Mouse (Mus musculus): Measurements from ENCODE around the gene Vmn1r44.
"Not testable (repeated sequence)": the region's sequence is repeated elsewhere in the genome, so short reads cannot be mapped to it uniquely, and the experiment has no call there.

Gene Vmn1r44

DNA sequence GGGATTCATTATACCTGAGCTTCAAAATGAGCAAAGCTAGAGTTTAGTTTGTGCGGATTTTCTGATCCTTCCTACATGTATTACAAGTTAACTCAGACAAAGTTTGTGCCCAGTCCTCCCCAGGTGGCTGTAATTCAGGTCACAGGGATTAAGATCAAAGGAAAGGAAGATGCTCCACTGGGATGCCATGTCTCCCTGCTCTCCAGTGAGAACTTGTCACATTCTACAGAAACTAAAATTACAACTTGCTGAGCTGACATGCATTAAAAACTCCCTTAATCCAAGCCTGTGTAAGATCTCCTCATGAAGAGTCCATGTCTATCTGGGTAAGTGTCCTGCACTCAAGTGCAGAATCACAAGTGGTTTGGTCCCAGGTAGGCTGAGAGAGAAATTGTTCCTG, at the start of gene Vmn1r44:
Gene Vmn1r44, plus strand, starts transcription at position 301 of the 400 bp plus-strand sequence.
- DNase-seq (ENCODE audit: low spot score in 2 of 2): no peak

DNA sequence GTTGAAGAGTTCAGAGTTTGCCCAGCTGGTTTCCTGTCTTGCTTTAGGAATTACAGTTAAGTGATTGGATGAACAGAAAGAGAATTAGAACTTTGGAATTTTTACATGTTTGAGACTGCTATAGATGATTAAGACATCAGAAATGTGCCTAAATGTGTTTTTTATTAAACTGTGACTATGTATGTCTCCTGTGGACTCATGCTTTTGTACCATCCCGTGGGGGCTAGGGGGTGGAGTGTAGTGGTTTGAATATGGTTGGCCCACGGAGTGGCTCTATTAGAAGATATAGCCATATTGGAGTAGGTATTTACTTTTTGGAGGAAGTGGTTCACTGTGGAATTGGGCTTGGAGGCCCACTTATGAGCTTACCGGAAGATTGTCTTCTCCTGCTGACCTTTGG, 25.9 kb upstream of the Vmn1r44 start:
- DNase-seq (ENCODE audit: low spot score in 2 of 2): no peak

DNA sequence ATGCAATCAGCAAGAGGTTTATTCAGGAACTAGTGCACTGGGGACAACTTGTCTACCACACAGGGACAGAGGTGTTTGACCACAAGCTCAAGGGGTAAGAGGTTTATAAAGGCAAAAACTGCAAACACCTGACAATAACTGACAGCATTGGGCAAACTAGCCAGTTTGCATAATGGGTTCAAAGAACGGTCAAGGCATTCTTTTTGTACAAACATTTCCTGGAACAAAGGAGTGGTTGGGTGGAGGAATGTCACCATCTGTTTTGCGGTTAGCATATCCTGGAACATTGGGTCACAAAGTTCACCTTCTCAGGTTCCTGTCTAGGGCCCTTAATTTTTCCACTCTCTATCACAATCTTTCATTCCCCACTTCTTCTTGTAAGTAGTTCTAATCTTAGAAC, 23.6 kb upstream of the Vmn1r44 start:
- no peak for DNase-seq (ENCODE audit: low spot score in 2 of 2)

DNA sequence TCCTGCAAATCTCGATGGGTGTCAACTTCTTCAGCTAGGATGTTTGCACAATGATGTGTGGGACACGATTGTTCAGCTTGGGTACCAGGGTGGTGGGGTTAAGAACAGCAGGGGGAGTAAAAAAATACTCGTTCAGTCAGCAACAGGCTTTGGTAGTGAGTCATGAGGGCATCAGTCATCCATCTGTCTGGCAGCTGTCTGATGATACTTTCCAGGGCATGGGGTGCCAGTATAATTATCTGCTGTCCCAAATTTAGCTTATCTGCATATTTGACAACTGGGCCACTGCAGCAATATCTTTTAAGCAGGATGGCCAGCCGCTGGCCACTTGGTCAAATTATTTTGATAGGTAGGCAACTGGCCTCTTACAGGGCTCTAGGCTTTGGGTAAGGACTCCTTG, 19.7 kb upstream of the Vmn1r44 start:
- no peak for DNase-seq (ENCODE audit: low spot score in 2 of 2)

DNA sequence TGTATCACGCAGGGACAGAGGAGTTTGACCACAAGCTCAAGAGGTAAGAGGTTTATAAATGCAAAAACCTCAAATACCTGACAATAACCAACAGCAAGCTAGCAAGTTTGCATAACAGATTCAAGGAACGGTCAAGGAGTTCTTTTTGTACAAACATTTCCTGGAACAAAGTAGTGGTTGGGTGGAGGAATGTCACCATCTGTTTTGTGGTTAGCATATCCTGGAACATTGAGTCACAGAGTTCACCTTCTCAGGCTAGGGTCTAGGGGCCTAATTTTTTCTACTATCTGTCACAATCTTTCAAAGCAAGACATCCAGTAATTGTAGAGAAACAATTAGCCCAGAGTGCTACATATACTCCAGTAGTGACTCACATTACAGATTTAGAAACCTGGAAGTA, 16.2 kb upstream of the Vmn1r44 start:
- DNase-seq (ENCODE audit: low spot score in 2 of 2): no peak

DNA sequence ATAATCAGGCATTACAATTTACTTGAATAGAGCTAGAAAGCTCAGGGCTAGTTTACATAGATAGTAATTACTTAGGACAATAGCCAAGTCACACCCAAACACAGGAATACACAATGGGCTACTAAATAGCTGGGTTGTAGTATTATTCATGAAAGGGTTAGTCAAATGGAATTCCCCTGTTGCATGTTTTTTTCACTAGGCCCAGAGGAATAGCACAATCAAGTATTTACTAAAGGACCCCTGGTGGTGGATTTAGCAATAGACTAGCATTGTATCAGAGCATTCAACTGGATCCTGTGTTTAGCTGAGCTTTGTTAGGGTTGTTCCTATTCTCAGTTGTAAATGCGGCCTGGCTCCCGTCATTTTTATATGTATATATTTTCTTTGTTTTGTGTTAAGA, 15.5 kb upstream of the Vmn1r44 start:
- no peak for DNase-seq (ENCODE audit: low spot score in 2 of 2)

DNA sequence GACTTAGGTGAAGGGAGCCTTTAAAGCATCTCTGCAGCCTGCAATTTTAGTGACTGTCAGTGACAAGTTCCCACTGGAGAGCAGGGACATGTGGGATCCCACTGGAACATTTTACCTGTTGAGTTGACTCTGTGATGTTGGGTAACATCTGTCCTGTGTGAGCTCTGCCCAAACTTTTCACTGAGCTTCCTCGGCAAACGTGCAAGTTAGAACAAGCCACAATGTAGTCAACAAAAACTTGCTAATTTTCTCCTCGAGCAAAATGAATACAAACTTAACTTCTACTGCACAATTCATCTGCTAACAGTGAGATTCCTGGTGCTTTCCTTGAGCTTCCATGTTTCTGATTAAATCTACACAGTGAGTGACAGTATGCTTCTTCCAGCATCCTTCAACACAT, 7.1 kb upstream of the Vmn1r44 start, which contains the start of the genes Vmn1r42 and Vmn1r43:
Gene Vmn1r42, minus strand, starts transcription at position 101 of the 400 bp plus-strand sequence.
Gene Vmn1r43, minus strand, starts transcription at position 101 of the 400 bp plus-strand sequence.
- not testable (repeated sequence) for DNase-seq (ENCODE audit: low spot score in 2 of 2)

DNA sequence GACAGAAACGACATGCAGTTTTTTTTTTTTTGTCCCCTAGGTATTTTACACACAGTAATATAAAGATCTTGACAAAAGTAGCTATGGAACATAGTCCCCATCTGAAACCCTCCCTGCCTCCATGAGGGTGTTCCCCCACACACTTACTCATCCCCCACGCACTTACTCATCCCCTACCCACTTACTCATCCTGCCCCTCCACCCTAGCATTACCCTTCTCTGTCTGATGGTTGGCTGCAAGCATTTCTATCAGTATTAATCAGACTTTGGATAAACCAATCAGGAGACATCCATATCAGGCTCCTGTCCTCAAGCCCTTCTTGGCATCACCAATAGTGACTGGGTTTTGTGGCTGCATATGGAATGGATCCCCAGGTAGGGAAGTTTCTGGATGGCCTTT, 6.5 kb upstream of the Vmn1r44 start:
- DNase-seq (ENCODE audit: low spot score in 2 of 2): no peak

DNA sequence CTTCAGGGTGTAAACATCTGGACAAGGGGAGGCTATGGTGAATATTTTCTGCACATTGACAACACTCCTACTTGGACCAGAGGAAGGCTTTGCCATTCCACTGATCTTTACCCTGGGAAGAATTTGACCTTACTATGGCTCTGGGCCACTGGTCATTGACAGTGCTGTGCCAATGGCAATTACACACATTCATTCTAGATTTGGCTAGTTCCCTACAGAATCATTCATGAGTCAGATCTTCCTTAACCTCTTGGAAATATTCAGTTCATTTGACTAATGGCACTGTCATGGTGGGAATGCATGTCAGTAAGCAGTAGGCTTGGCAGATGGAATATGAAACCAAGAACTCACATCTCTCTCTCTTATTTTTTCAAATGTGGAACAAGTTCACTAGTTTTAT, 2.6 kb upstream of the Vmn1r44 start:
- no peak for DNase-seq (ENCODE audit: low spot score in 2 of 2)

DNA sequence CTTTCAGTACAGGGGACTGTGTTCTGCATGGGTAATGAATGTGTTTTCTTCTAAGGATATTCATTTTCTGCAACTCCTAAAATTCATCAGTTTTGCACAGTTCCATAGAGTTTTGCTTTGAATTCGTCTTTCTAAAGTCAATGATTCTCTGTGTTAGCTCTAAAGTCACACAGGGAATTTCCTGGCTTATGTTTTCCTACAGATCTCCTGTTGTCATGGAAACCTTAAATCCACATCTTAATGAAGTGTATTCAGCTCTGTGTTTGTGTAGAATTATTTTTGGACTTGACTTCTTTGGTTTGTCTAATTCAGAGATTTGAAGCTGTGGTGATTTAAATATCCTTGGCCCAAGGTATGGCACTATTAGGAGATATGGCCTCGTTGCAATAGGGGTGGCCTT, 352 bp downstream of the Vmn1r44 start:
- no peak for DNase-seq (ENCODE audit: low spot score in 2 of 2)

DNA sequence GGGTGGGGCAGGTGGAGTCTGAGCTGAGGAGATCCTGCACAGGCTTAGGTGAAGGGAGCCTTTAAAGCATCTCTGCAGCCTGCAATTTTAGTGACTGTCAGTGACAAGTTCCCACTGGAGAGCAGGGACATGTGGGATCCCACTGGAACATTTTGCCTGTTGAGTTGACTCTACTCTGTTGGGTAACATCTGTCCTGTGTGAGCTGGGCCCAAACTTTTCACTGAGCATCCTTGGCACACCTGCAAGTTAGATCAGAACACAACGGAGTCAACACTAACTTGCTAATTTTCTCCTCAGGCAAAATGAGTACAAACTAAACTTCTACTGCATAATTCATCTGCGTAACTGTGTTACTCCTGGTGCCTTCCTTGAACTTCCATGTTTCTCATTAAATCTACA, 57.0 kb downstream of the Vmn1r44 start, which contains the start of gene Vmn1r45:
Gene Vmn1r45, minus strand, starts transcription at position 101 of the 400 bp plus-strand sequence.
- not testable (repeated sequence) for DNase-seq (ENCODE audit: low spot score in 2 of 2)

DNA sequence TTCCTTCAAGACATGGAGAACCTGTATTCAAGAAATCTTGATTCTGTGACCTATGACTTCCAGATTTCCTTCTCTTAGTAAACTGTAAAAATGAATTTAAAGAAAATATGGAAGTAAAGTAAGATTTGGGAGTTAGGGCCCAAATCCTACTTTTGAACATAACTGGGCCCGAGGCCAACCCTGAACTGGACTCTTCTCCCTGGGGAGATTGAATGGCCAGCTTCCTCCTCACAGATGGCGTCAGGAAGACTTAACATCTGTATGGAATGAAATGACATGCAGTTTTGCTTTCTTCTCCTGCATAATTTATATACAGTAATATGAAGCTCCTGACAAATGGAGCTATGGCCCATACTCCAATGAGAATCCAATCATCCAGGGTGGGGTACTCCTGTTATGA, 57.5 kb downstream of the Vmn1r44 start:
- no peak for DNase-seq (ENCODE audit: low spot score in 2 of 2)
